Mouse (Mus musculus): ENCODE results near the gene Klhdc3. TPM values are rescaled to one million over a fixed set of nuclear protein-coding genes. Genes with fewer than 3 reads are reported as not detected.
A peak's percentile ranks its signal among the peaks of the same experiment; 100 is the strongest.

Gene Klhdc3
- polyA plus RNA-seq, 1 experiment from 2014 or later = 33.9 TPM

DNA sequence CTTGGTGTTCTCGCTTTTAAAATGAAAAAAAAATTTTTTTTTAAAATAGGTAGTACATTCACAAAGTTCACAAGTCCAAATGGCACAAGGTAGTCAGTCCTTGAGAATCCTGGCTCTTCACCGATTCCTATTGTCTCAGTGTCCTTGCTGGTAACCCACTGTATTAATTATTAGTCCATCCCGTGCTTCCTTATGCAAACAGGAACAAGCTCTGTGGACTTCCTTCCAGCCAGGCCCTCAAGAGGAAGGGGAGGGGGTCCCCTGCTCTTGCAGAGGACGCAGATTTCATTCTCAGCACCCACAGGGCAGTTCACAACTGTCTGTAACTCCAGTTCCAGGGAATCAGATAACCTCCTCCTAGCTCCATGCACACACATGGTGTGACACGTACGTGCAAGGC is 24.7 kb downstream of the Klhdc3 start:
- Histone ChIP-seq H3K36me3 (ENCODE audit: inconsistent target) (no peaks in the 10 kb centered on the region), H3K4me3 (ENCODE audit: inconsistent target) (no peak overlapping the region), H3K79me2 (ENCODE audit: inconsistent target) (no peaks in the 10 kb centered on the region), H3K27ac (no peak overlapping the region)
- WGBS (ENCODE audit: missing documents) = 79% methylated on average over 6 of the region's 6 CpGs

DNA sequence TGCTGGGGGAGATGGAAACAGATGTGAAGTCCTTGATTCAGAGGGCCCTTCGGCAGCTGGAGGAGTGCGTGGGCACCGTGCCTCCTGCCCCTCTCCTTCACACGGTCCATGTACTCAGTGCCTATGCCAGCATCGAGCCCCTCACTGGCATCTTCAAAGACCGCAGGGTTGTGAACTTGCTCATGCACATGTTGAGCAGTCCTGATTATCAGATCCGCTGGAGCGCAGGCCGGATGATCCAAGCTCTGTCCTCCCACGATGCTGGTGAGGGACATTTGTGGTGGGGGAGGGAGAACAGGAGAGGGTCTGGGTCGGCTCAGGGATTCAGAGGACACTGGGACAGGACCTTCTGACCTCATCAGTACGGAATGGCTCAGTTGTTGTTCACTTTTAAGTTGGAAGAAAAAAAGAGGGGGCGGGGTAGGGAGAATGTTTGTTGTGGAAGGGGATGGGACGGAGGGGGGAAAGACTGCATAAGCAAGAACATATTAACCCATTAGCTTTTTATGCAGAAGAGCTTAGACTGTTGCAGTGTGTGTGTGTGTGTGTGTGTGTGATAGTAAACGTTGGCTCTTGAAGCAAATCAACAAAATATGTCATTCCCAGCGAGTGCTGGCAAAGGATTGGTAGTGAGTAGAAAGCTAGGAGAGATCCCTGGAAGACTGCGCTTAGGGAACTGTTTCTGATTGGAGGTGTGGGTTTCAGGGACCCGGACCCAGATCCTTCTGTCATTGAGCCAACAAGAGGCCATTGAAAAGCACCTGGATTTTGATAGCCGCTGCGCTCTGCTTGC is 28.8 kb downstream of the Klhdc3 start:
- 91% methylated on average over 20 of the region's 20 CpGs for WGBS (ENCODE audit: missing documents)
- Histone ChIP-seq H3K79me2 (ENCODE audit: inconsistent target) (peaks cover 9% of the 10 kb centered on the region), H3K27ac (no peak overlapping the region), H3K4me3 (ENCODE audit: inconsistent target) (no peak overlapping the region), H3K36me3 (ENCODE audit: inconsistent target) (peaks cover 4% of the 10 kb centered on the region; the same call in 1 of the 2 replicates)

GRCm38 (mm10) chr17:46651292-46651691 is 29.4 kb downstream of the Klhdc3 start:
- 80% methylated on average over 12 of the region's 17 CpGs for WGBS (ENCODE audit: missing documents)
- Histone ChIP-seq H3K79me2 (ENCODE audit: inconsistent target) (peaks cover 16% of the 10 kb centered on the region), H3K36me3 (ENCODE audit: inconsistent target) (peaks cover 4% of the 10 kb centered on the region; the same call in 1 of the 2 replicates), H3K27ac (no peak overlapping the region), H3K4me3 (ENCODE audit: inconsistent target) (peak overlapping the region; percentile 45; the same call in 1 of the 2 replicates)

GRCm38 (mm10) chr17:46650232-46651031 is 30.3 kb downstream of the Klhdc3 start, which contains the start of gene Cul7:
Gene Cul7 (plus strand): TSS chr17:46650337.
- H3K36me3 ChIP-seq (ENCODE audit: inconsistent target) = peaks cover 4% of the 10 kb centered on the region; the same call in 1 of the 2 replicates
- WGBS (ENCODE audit: missing documents) = under 1% methylated on average over 55 of the region's 58 CpGs
- peak within 1 kb of the TSS; percentile 45 for H3K4me3 ChIP-seq (ENCODE audit: inconsistent target)
- H3K27ac ChIP-seq = 0 out of 2 replicates have a peak within 1 kb of the TSS, but pooled peaks have one; percentile 13
- H3K79me2 ChIP-seq (ENCODE audit: inconsistent target) = peaks cover 16% of the 10 kb centered on the region

GRCm38 (mm10) chr17:46649811-46650210 is 30.9 kb downstream of the Klhdc3 start:
- peaks cover 16% of the 10 kb centered on the region for H3K79me2 ChIP-seq (ENCODE audit: inconsistent target)
- 44% methylated on average over 15 of the region's 15 CpGs for WGBS (ENCODE audit: missing documents)
- 0 out of 2 replicates have a peak overlapping the region, but pooled peaks have one; percentile 13 for H3K27ac ChIP-seq
- peaks cover 4% of the 10 kb centered on the region; the same call in 1 of the 2 replicates for H3K36me3 ChIP-seq (ENCODE audit: inconsistent target)
- peak overlapping the region; percentile 15 for H3K4me3 ChIP-seq (ENCODE audit: inconsistent target)

GRCm38 (mm10) chr17:46648436-46648835 is 32.3 kb downstream of the Klhdc3 start:
- Histone ChIP-seq H3K36me3 (ENCODE audit: inconsistent target) (peaks cover 4% of the 10 kb centered on the region; the same call in 1 of the 2 replicates), H3K79me2 (ENCODE audit: inconsistent target) (peaks cover 16% of the 10 kb centered on the region), H3K4me3 (ENCODE audit: inconsistent target) (no peak overlapping the region), H3K27ac (no peak overlapping the region)
- WGBS (ENCODE audit: missing documents) = 95% methylated on average over 9 of the region's 9 CpGs

GRCm38 (mm10) chr17:46647279-46647678 is 33.4 kb downstream of the Klhdc3 start:
- WGBS (ENCODE audit: missing documents) = 83% methylated on average over 7 of the region's 7 CpGs
- H3K79me2 ChIP-seq (ENCODE audit: inconsistent target) = peaks cover 16% of the 10 kb centered on the region
- H3K4me3 ChIP-seq (ENCODE audit: inconsistent target) = no peak overlapping the region
- H3K36me3 ChIP-seq (ENCODE audit: inconsistent target) = peaks cover 4% of the 10 kb centered on the region; the same call in 1 of the 2 replicates
- no peak overlapping the region for H3K27ac ChIP-seq

- under 1% methylated on average over 19 of the region's 19 CpGs for WGBS (ENCODE audit: missing documents)
- peaks cover 16% of the 10 kb centered on the region for H3K79me2 ChIP-seq (ENCODE audit: inconsistent target)
- H3K4me3 ChIP-seq (ENCODE audit: inconsistent target) = peak overlapping the region; percentile 93
- peak overlapping the region; percentile 52 for H3K27ac ChIP-seq
- H3K36me3 ChIP-seq (ENCODE audit: inconsistent target) = peaks cover 4% of the 10 kb centered on the region; the same call in 1 of the 2 replicates
Measured at GRCm38 (mm10) chr17:46646322-46646662, 34.4 kb downstream of the Klhdc3 start.

DNA sequence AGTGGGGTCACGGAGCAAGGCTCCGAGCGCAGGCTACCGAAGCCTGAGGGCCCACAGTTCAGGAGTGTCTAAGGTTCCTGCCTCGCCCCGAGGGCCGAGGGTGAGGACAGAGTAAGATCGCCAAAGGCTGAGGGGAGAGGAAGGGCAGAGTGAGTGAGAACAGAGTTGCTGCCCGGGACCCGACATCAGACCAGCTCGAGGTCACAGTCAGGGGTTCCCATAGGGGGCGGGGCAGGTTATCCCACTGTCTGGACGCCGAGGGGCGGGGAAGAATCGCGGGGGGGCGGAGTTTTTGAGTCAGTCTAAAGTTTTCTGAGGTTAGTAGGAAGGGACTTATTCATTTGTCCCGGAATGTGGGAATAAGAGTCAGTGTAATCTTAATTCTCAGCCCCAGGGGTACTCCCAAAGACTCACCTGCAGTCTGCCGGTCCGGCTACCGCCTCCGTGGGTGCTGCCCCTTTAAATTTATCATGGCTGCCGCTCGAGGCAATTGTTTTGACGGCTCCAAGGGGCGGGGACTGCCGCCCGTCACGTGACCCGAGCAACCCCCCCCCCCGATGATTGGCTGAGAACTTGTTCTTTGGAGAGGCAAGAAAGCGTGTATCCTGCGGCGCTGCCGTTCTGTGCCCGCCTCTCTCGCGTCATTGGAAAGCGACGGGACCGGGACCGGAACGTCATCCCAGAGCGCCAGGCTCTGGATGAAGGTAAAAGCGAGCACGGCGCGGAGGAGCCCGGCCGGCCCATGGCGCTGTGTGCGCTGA is 35.0 kb downstream of the Klhdc3 start, which contains the start of the genes Klc4 and Mrpl2:
Klc4 (minus strand) TSS at position 462 of the 761 bp plus-strand sequence.
Mrpl2 (plus strand) TSS at position 669 of the 761 bp plus-strand sequence.
- 2% methylated on average over 49 of the region's 53 CpGs for WGBS (ENCODE audit: missing documents)
- Histone ChIP-seq H3K4me3 (ENCODE audit: inconsistent target) (peak within 1 kb of the TSS; percentile 93), H3K79me2 (ENCODE audit: inconsistent target) (peaks cover 16% of the 10 kb centered on the region), H3K27ac (peak within 1 kb of the TSS; percentile 73), H3K36me3 (ENCODE audit: inconsistent target) (peaks cover 4% of the 10 kb centered on the region; the same call in 1 of the 2 replicates)

DNA sequence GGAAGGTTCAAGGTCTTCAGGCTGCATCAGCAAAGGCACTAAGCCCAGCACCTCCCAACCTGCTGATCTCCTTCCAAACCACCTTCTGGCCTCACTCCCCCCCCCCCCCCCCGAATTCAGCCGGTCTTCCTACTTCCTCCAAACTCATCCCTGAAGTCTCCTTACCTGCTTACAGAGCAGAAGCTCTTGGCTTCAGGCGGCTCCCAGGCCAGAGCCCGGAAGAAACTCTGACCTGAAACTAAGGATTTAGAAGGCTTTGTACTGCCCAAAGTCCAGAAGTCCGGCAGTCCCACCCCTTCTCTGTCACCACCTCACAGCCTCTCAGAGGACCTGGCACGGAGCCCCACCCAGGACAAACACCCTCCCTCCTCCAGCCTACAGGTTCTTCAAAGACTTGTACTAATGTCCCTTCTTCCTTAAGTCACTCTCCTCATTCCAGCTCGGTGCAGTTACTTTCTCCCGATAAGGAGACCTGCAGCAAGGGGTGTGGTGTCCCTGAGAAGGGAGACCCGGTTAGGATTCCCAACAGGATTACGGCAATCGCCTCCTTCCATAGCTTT is 35.7 kb downstream of the Klhdc3 start:
- peak overlapping the region; percentile 93 for H3K4me3 ChIP-seq (ENCODE audit: inconsistent target)
- peak overlapping the region; percentile 73 for H3K27ac ChIP-seq
- WGBS (ENCODE audit: missing documents) = 13% methylated on average over 9 of the region's 11 CpGs
- peaks cover 22% of the 10 kb centered on the region for H3K79me2 ChIP-seq (ENCODE audit: inconsistent target)
- H3K36me3 ChIP-seq (ENCODE audit: inconsistent target) = peaks cover 4% of the 10 kb centered on the region; the same call in 1 of the 2 replicates

GRCm38 (mm10) chr17:46644152-46644805 is 36.4 kb downstream of the Klhdc3 start:
- 0 out of 2 replicates have a peak overlapping the region, but pooled peaks have one; percentile 73 for H3K27ac ChIP-seq

GRCm38 (mm10) chr17:46642060-46642459 is 38.7 kb downstream of the Klhdc3 start:
- Histone ChIP-seq H3K4me3 (ENCODE audit: inconsistent target) (no peak overlapping the region), H3K36me3 (ENCODE audit: inconsistent target) (no peaks in the 10 kb centered on the region), H3K79me2 (ENCODE audit: inconsistent target) (peaks cover 34% of the 10 kb centered on the region), H3K27ac (no peak overlapping the region)
- WGBS (ENCODE audit: missing documents) = over 99% methylated on average over 14 of the region's 17 CpGs

More at GRCm38 (mm10) chr17:46644152-46644805, 36.4 kb downstream of the Klhdc3 start:
- WGBS (ENCODE audit: missing documents) = 95% methylated on average over 11 of the region's 12 CpGs
- H3K36me3 ChIP-seq (ENCODE audit: inconsistent target) = peaks cover 4% of the 10 kb centered on the region; the same call in 1 of the 2 replicates
- no peak overlapping the region for H3K4me3 ChIP-seq (ENCODE audit: inconsistent target)
- H3K79me2 ChIP-seq (ENCODE audit: inconsistent target) = peaks cover 27% of the 10 kb centered on the region

DNA sequence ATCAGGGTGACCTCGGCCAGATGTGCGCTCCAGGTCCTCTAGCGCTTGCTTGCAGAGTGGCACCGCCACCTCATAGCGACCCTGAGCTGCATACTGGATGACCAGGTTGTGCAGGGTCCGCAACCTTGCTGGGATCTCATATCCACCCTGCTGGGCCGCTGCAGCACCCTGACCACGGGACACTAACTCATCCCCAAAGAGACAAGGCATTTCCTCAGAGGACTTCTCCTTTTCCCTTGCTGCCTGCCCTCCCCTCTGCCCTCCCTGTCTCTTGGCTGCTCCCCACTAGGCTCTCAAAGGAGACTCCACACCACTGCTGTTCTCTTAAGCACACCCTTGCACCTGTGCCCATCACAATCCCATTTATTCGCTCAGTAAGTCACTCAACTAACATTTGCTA is 40.8 kb downstream of the Klhdc3 start:
- Histone ChIP-seq H3K36me3 (ENCODE audit: inconsistent target) (peaks cover 14% of the 10 kb centered on the region; the same call in 1 of the 2 replicates), H3K27ac (peak overlapping the region; percentile 98), H3K79me2 (ENCODE audit: inconsistent target) (peaks cover 26% of the 10 kb centered on the region), H3K4me3 (ENCODE audit: inconsistent target) (peak overlapping the region; percentile 66)
- WGBS (ENCODE audit: missing documents) = 30% methylated on average over 9 of the region's 9 CpGs

Measured in macrophage (primary cell).